Mouse (Mus musculus) brain, adult 2 months (tissue): ENCODE results near the gene Gm9040.
A peak's percentile ranks its signal among the peaks of the same experiment; 100 is the strongest.
"Not testable (repeated sequence)": the region's sequence is repeated elsewhere in the genome, so short reads cannot be mapped to it uniquely, and the experiment has no call there.

Experiments used
- DNase-seq: peaks from one replicate; pipeline ENCODE4 v3.0.0; 2011; ENCODE audit warnings: low read depth, low spot score

The Gm9040 gene

DNA sequence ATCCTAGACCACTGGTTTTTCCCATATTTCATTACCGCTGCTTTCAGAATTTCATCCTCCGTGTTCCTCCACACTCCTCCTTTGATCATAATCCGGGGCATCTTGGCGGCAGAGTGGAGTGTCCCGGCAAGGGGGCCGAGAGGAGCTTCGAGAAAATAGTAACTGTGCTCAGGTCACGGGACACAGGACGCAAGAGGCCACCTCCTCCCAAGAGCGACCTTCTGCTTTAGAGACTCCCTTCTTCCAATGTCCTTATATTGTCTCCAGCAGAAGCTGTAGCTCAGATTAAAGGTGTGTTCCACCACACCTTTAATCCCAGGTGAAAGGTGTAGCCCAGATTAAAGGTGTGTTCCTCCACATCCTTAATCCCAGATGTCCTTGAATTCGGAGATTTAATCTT lies at the start of gene Gm9040:
Gene Gm9040 (minus strand): TSS at position 101 of the 400 bp plus-strand sequence.
- not testable (repeated sequence) for DNase-seq

DNA sequence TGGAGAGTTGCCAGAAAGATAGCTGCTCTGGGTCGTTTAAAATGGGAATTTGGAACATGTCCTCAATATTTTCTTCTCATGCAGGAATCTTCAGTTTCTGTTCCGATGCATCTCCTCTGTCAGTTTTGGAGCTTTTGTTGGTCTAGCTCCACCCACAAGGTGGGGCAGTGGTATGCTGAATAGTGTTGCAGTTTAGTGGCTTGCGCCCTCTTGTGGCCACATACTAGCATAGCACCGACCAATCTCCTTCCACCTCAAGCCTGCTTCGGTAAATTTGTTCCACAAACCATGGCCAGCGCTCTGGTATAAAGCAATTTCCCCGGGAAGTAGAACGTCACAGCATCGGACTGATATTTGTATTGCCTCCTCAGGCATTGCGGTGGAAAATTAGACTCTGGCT lies 43.7 kb upstream of the Gm9040 start:
- DNase-seq: peak; percentile 86

DNA sequence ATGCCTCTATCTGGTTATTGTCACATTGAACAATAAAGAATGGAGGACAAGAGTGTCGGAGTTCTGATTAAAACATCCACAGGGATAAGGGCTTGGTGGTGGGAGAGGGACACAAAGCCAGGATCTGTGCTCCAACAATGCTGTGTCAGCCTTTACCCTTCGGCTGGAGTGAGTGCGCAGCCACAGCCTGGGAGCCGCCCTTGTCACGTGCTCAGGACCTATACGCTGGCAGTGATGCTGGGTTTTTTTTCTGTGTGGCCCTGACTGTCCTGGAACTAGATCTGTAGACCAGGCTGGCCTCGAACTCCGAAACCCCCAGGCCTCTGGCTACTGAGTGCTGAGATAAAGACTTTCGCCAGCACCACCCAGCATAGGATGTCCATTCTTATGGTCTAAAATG lies 42.7 kb upstream of the Gm9040 start:
- no peak for DNase-seq

DNA sequence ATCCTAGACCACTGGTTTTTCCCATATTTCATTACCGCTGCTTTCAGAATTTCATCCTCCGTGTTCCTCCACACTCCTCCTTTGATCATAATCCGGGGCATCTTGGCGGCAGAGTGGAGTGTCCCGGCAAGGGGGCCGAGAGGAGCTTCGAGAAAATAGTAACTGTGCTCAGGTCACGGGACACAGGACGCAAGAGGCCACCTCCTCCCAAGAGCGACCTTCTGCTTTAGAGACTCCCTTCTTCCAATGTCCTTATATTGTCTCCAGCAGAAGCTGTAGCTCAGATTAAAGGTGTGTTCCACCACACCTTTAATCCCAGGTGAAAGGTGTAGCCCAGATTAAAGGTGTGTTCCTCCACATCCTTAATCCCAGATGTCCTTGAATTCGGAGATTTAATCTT lies 27.2 kb upstream of the Gm9040 start, which contains the start of gene Gm9049:
Gene Gm9049 (minus strand): TSS at position 101 of the 400 bp plus-strand sequence.
- DNase-seq: not testable (repeated sequence)

DNA sequence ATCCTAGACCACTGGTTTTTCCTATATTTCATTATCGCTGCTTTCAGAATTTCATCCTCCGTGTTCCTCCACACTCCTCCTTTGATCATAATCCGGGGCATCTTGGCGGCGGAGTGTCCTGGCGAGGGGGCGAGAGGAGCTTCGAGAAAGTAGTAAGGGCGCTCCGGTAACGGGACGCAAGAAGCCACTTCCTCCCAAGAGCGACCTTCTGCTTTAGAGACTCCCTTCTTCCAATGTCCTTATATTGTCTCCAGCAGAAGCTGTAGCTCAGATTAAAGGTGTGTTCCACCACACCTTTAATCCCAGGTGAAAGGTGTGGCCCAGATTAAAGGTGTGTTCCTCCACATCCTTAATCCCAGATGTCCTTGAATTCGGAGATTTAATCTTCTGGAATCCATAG lies 21.8 kb upstream of the Gm9040 start, which contains the start of gene Gm9048:
Gene Gm9048 (minus strand): TSS at position 101 of the 400 bp plus-strand sequence.
- DNase-seq: not testable (repeated sequence)

DNA sequence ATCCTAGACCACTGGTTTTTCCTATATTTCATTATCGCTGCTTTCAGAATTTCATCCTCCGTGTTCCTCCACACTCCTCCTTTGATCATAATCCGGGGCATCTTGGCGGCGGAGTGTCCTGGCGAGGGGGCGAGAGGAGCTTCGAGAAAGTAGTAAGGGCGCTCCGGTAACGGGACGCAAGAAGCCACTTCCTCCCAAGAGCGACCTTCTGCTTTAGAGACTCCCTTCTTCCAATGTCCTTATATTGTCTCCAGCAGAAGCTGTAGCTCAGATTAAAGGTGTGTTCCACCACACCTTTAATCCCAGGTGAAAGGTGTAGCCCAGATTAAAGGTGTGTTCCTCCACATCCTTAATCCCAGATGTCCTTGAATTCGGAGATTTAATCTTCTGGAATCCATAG lies 16.4 kb upstream of the Gm9040 start, which contains the start of gene Gm9046:
Gene Gm9046 (minus strand): TSS at position 101 of the 400 bp plus-strand sequence.
- DNase-seq: not testable (repeated sequence)

DNA sequence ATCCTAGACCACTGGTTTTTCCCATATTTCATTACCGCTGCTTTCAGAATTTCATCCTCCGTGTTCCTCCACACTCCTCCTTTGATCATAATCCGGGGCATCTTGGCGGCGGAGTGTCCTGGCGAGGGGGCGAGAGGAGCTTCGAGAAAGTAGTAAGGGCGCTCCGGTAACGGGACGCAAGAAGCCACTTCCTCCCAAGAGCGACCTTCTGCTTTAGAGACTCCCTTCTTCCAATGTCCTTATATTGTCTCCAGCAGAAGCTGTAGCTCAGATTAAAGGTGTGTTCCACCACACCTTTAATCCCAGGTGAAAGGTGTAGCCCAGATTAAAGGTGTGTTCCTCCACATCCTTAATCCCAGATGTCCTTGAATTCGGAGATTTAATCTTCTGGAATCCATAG lies 11.0 kb upstream of the Gm9040 start, which contains the start of gene Gm9045:
Gene Gm9045 (minus strand): TSS at position 101 of the 400 bp plus-strand sequence.
- DNase-seq: not testable (repeated sequence)

DNA sequence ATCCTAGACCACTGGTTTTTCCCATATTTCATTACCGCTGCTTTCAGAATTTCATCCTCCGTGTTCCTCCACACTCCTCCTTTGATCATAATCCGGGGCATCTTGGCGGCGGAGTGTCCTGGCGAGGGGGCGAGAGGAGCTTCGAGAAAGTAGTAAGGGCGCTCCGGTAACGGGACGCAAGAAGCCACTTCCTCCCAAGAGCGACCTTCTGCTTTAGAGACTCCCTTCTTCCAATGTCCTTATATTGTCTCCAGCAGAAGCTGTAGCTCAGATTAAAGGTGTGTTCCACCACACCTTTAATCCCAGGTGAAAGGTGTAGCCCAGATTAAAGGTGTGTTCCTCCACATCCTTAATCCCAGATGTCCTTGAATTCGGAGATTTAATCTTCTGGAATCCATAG lies 5.5 kb upstream of the Gm9040 start, which contains the start of gene Gm9044:
Gene Gm9044 (minus strand): TSS at position 101 of the 400 bp plus-strand sequence.
- not testable (repeated sequence) for DNase-seq

DNA sequence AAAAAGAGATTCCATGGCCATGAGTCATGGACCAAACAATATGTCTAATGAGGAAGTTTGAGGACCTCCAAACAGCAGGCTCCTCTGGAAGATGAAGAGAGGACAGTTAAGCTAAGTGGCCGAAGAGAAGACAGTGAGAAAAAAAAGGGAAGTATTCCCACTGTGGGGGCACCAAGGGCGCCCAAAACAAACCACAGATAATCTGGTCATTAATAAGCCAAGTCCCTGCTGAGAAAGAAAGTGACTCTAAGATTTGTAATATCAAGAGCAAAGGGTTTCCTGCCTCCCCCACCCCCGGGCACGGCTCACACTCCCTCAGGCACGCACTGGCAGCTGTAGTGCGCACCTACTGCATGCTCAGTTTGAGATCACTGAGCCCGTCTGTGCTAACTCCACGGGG lies 7.7 kb downstream of the Gm9040 start:
- DNase-seq: no peak

DNA sequence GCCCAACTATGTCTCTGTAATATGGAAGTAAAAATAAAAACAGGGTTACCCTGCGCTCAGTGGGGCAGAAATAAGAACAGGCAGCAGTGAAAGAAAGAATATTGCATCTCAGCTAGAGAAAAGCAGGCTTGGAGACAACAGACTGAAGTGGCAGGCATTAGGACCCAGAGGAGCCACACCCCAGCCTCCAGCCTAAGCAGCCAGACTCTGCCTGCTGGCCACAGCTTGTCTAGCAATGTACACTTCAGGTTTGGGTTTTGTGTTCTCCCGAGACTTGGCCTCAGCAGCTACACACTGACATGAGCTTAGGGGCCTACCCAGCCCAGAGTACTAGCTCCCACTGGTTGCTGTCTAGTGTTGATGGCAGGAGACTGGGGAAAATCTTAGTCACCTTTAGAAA lies 24.6 kb downstream of the Gm9040 start:
- DNase-seq: not testable (repeated sequence)

DNA sequence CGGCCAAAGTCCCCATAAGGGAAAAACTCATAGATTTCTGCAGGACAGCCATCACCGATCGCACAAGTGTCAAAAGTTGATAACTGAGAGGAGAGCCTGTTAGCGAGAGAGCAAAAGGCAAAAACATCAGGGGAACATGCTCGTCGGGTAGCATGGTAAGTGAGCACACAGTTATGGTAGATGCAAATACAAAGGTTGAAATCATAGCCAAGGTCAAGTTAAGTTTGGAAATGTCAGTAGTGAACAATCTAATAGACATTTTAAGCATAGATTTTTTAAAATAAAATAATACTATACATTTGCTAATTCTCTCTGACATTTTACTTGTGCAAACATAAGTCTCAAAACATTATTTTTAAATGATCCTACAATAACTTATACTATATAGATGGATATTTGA lies 31.8 kb downstream of the Gm9040 start, which contains the start of gene Iltifb:
Gene Iltifb (minus strand): TSS at position 101 of the 400 bp plus-strand sequence.
- DNase-seq: no peak

DNA sequence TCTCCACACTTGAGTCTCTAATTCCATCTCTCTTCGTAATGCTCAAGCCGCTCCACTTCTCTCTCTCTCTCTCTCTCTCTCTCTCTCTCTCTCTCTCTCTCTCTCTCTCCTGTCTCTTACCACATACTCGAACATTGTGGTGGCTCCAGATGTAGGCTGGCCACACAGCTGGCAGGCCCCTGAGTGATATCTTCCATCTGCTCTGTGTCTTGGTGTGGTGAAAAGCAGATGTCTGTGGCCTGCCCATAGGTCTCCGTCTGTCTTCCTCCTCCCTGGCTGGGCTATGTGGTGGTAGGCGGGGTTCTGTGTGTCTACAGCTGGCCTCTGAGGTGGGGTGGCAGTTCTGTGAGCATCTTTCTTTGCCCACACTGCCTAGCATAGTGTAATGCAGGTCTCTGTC lies 43.8 kb downstream of the Gm9040 start:
- DNase-seq: not testable (repeated sequence)

DNA sequence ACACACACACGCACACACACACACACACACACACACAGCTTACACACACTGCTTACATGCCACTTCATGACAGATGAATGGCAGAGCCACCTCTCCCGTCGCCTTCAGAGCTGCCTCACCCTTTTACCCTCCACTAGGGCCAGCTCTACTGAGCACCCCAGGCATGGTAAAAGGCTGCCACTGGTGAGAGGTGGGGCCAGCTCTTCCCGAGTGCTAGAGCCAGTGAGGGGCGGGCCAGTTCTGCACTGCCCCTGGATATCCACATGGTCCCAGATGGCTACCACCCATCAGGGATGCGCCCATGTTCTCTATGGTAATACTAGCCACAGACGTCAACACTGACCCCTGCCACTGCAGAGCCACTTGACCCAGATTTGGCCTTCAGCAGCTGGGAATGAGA lies 44.2 kb downstream of the Gm9040 start:
- DNase-seq: not testable (repeated sequence)

DNA sequence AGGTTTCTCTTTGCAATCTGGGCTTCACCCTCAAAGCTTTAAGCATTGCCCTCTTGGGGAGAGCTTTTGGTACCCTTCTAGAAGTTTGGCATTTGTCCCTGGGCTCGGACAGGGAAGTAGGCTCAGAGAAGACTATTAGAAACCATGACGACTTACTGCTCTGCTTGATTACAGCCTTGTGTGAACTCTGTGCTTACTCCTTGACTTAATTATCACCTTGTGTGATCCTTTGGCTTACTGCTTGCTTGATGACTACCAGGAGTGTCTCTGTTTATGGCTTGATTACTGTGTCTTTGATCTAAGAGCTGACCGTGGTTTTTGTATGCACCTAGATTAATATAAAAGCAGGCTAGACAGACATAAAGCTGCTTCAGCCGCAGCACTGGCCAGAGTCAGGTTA lies 48.7 kb downstream of the Gm9040 start:
- not testable (repeated sequence) for DNase-seq
